Mouse (Mus musculus) heart, adult 2 months (tissue): ENCODE results near the gene Kif3a.

ENCODE experiments used
- CTCF ChIP-seq: fragments of 200-600 bp; IDR thresholded peaks from 2 replicates; pipeline ENCODE4 v1.8.1; 2022; ENCODE audit warnings: antibody characterized with exemption, mild to moderate bottlenecking, moderate library complexity
- EP300 ChIP-seq: fragments of 200-500 bp; IDR thresholded peaks from 2 replicates; pipeline ENCODE4 v1.6.1; 2011; ENCODE audit warnings: low read depth, low read length, control low read depth; ENCODE audit not compliant: insufficient read depth
- POLR2A ChIP-seq: fragments of 200-500 bp; IDR thresholded peaks from 2 replicates; pipeline ENCODE4 v1.6.1; 2011; ENCODE audit warnings: mild to moderate bottlenecking, low read depth, low read length, control low read depth; ENCODE audit not compliant: insufficient read depth

- TF ChIP-seq POLR2A: no peak
- no peak for TF ChIP-seq CTCF
- no peak for TF ChIP-seq EP300
Observed at GRCm38 (mm10) chr11:53585510-53585909, 18.3 kb downstream of the Kif3a start.
